8 mouse cellular contexts compared by ENCODE assay signal in genomic region chr6:4086663-4087454, GRCm38 (mm10). TPM values are rescaled to one million over a fixed set of nuclear protein-coding genes. Genes with fewer than 3 reads are reported as not detected.
DNase-seq lines count a peak whose midpoint lies in the region; ATAC-seq lines count a peak whose summit lies in the region.

Bet1 (minus strand) TSS chr6:4086972.

- peak; percentile 99 for ATAC-seq in megakaryocyte progenitor cell, adult 5-6 weeks (replicated peaks; ENCODE audit: poor library complexity)

- DNase-seq in adipocyte (ENCODE audit: low spot score): peak; percentile 99
- DNase-seq in embryo, embryonic 10 days (ENCODE audit: low spot score): peak; percentile 99
- DNase-seq in gastrocnemius, postnatal 10 days: peak; percentile 87
- DNase-seq in induced T-regulatory cell, adult 2 months (ENCODE audit: low read depth): peak; percentile 94
- DNase-seq in left cerebral cortex, adult 9 months (ENCODE audit: low spot score in 2 of 2): peak; percentile 78 to 90
- DNase-seq in right cerebral cortex, postnatal 14 days: peak; percentile 85
- peak; percentile 76 to 89 for DNase-seq in urinary bladder, postnatal 36 days (ENCODE audit: low spot score in 2 of 2)

RNA-seq across cellular contexts. Expression of gene Bet1, which starts in this region (rescaled TPM):
- 10 to 100 TPM; 23.7 to 27.1 TPM for total RNA-seq in gastrocnemius, postnatal 10 days (2021)
- 70.5 and 79.3 TPM in 2 replicates for total RNA-seq in megakaryocyte progenitor cell, adult 5-6 weeks (2015)
- total RNA-seq in megakaryocyte progenitor cell, adult 5-6 weeks (2017): 79.1 and 81.2 TPM in 2 replicates

Comparison
In these comparisons a context has a peak if more than half of its experiments do, and no peak if none do; other contexts are left out.
1. Peak in every context shown above with its lines: DNase-seq and ATAC-seq.